Mouse (Mus musculus) kidney, postnatal 10 days (tissue): Measurements from ENCODE around the gene Gm17783.
A peak's percentile ranks its signal among the peaks of the same experiment; 100 is the strongest.
"Not testable (repeated sequence)": the region's sequence is repeated elsewhere in the genome, so short reads cannot be mapped to it uniquely, and the experiment has no call there.

Experiments used
- DNase-seq: peaks from one replicate; pipeline ENCODE4 v3.0.0; 2021; ENCODE audit warnings: mixed read lengths

Gm17783 gene

DNA sequence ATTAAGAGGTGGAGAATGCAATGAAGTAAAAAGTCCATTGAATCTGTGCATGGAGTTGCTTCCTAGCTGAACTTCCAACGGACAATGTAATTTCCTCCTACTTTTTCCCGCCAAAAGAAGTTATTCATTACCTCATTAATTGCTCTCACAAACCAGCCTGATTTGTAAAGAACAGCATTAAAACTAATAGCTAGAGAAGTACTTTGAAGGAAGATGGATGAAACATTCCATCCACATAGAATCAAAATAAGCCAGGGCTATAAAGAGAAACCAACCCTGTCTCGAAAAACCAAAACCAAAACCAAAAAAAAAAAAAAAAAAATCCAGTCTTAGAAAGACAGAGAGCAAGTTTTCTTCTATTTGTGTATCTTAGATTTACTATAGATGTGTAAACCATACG is at the start of gene Gm17783:
TSS of gene Gm17783 (minus strand) at position 101 of the 400 bp plus-strand sequence.
- no peak for DNase-seq

- DNase-seq = no peak
These were observed 48.0 kb upstream of the Gm17783 start for GRCm38 (mm10) chr16:45579883-45580282.

- DNase-seq = no peak
These were observed 40.5 kb upstream of the Gm17783 start for GRCm38 (mm10) chr16:45572307-45572706.

DNA sequence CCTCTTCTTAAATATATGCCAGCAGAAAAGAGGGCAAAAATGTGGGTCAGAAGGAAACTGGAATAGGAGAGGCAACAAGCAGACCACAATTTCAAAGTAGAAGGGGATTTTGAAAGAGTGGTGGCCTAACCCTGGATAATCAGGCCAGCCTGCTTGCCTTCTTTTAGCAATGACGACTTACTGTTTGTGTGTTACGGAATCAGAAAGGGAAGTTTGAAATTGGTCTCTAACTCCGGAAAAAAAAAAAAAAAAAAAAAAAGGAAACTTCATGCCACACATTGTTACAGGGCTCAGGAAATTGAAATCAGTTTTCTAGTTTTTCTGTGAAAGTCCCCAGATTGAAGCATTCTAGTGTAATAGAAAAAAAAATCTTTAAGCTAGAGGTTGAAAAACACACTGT is 29.9 kb upstream of the Gm17783 start:
- no peak for DNase-seq

- no peak for DNase-seq
These were observed 19.7 kb upstream of the Gm17783 start for GRCm38 (mm10) chr16:45551579-45551978.

DNA sequence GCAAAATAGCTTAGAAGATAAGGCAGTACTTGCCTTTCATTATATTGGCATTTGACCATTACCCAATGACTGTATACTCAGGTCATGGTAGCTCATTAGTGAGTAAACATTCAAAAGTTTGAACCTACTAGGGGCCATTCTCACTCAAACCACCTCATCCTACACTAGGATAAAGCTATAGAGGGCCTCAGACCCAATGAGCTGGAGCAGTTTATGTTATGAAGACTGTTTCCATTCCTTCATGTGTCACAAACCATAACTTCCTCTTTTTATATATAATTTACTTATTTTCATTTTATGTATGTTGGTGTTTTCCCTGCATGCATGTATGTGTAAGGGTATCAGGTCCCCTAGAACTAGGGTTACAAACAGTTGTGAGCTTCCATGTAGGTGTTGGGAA is 16.1 kb upstream of the Gm17783 start:
- no peak for DNase-seq

DNA sequence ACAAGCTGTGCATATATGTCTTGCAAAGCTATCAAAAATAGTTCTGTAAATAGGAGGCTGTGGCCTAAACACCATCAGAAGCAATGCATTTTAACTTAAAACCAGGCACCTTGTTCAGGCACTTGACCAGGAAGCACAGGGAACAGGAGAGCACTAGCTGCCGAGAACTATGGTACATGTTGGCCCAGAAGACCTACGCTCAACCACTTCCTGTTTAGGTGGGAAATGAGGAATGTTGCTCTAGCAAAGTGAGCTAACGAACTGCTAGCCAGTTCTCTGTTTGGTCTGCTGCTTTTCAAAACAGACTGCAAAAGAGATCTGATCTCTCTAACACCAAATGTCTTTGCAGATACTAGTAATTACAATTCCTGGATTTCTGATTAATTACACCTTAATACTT is 12.5 kb upstream of the Gm17783 start:
- DNase-seq = no peak

DNA sequence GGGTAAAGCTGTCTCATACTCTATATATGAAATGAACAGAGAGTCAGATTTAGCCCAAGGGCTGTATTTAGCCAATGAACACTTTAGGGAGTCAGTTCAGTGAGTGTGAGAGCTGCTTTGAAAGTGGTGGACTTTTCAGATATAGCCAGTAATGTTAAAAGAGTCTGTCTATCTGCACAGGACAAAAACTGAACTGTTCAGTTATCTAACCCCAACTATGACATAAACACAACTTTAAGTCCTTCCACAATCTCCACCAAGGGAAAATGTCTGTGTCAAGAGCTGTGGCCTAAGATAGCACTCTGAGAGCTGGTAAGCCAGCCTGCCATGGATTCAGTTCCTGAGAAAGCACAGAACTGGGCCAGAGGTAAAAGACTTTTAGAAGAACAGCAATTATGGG is 10.3 kb upstream of the Gm17783 start:
- DNase-seq = no peak

GRCm38 (mm10) chr16:45538342-45538741 is 6.5 kb upstream of the Gm17783 start:
- not testable (repeated sequence) for DNase-seq

- no peak for DNase-seq
These were observed 3.2 kb upstream of the Gm17783 start, which contains the start of gene Slc9c1 for GRCm38 (mm10) chr16:45535009-45535408. Slc9c1 (plus strand) TSS chr16:45535309.

GRCm38 (mm10) chr16:45525551-45525950 is 6.3 kb downstream of the Gm17783 start:
- no peak for DNase-seq

DNA sequence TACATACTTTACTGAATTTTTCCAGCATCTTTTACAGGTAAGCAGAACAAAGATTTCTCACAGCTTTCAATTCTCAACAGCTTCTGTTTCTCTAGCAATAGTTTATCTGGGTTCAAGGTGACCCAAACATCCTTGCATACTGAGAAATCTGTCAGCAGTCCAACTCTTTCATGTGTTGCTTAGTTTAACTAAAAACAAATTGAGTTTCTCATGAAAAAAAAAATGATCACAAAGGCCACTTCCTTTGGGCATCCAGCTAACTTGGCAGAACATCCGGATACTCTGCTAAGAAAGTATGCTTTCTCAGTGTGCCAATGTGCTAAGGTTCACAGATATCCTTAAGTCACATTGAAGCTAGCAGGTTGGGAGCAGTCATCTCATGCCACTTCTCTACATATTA is 36.5 kb downstream of the Gm17783 start:
- DNase-seq = no peak

- DNase-seq = no peak
These were observed 38.9 kb downstream of the Gm17783 start, which contains the start of gene Gm609 for GRCm38 (mm10) chr16:45492927-45493326. Gm609 (minus strand) TSS chr16:45492969.

GRCm38 (mm10) chr16:45476991-45477390 is 54.9 kb downstream of the Gm17783 start:
- DNase-seq = no peak

DNA sequence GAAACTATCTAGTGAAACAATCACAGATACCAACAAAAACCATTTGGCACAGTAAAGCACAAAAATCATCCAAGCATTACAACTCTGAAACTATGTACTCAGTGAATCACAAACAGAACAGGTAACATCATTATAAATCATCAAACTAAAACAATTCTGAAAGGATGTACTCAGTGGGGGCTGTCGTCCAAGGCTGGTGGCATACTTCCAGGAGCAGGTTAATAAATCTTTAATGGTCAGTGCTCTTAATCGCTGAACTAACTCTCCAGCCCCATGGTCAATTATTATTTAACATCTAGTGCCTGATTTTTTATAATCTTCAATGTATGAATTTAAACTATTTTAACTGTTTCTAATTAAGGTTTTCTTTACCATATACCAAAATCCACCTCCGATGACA is 60.0 kb downstream of the Gm17783 start:
- peak; percentile 62 for DNase-seq
